Mouse (Mus musculus) neural tube, embryonic 11.5 days (tissue): ENCODE data around the gene Plpp2. TPM values are rescaled to one million over a fixed set of nuclear protein-coding genes. Genes with fewer than 3 reads are reported as not detected.

Experiments used
- ATAC-seq: fragments of 200-750 bp; cut with Nextera tagmentation; 2 replicates; pipeline ENCODE4 v1.8.0; 2017; ENCODE audit warnings: moderate number of reproducible peaks, mild to moderate bottlenecking, moderate TSS enrichment, moderate library complexity; ENCODE audit not compliant: insufficient read depth, low FRiP score, low TSS enrichment
- DNase-seq: peaks from one replicate; pipeline ENCODE4 v3.0.0-alpha.2; 2015; ENCODE audit warnings: low spot score
- H3K27ac ChIP-seq: fragments of 300-500 bp; sonication (generic); 2 replicates; pipeline ENCODE4 v1.5.1; 2014; ENCODE audit warnings: low read depth, mild to moderate bottlenecking, low read length
- H3K27me3 ChIP-seq: fragments of 300-500 bp; sonication (generic); 2 replicates; pipeline ENCODE4 v1.6.1; 2014; ENCODE audit warnings: mild to moderate bottlenecking, low read length, mixed read lengths; ENCODE audit not compliant: control insufficient read depth, insufficient read depth
- H3K36me3 ChIP-seq: fragments of 300-500 bp; sonication (generic); 2 replicates; pipeline ENCODE4 v1.6.1; 2014; ENCODE audit warnings: mild to moderate bottlenecking, low read length, moderate library complexity, mixed read lengths; ENCODE audit not compliant: control insufficient read depth, insufficient read depth
- H3K4me1 ChIP-seq: fragments of 300-500 bp; sonication (generic); 2 replicates; pipeline ENCODE4 v1.6.1; 2014; ENCODE audit warnings: low read length, mixed read lengths; ENCODE audit not compliant: control insufficient read depth, insufficient read depth
- H3K4me2 ChIP-seq: fragments of 300-500 bp; sonication (generic); 2 replicates; pipeline ENCODE4 v1.6.1; 2014; ENCODE audit warnings: low read depth, mild to moderate bottlenecking, moderate library complexity
- H3K4me3 ChIP-seq: fragments of 300-500 bp; sonication (generic); 2 replicates; pipeline ENCODE4 v1.5.1; 2014; ENCODE audit warnings: low read depth, low read length
- H3K9ac ChIP-seq: fragments of 300-500 bp; sonication (generic); 2 replicates; pipeline ENCODE4 v1.6.1; 2014; ENCODE audit warnings: mild to moderate bottlenecking, low read length
- H3K9me3 ChIP-seq: fragments of 300-500 bp; sonication (generic); 2 replicates; pipeline ENCODE4 v1.6.1; 2016; ENCODE audit warnings: low read length; ENCODE audit not compliant: control insufficient read depth
- WGBS: fragments of 180-500 bp; shearing (Covaris S2); extraction: QIAGEN DNeasy Blood & Tissue Kit; methylation state at CpG from one replicate; pipeline ENCODE4 v1.1.7; 2014; 5-methylcytosine and 5-hydroxymethylcytosine counted together
- polyA plus RNA-seq: library from polyadenylated mRNA; unstranded; fragments of >200 nt; fragmentation: Nextera tagmentation; extraction: Ambion mirVana; gene quantifications from 2 replicates; pipeline ENCODE4 v1.2.1, GENCODE M21; 2014

Plpp2 gene
- polyA plus RNA-seq, result 21.2 and 23.2 TPM in 2 replicates

- WGBS, result under 1% methylated on average over 52 of the region's 52 CpGs
- Histone ChIP-seq H3K27ac (no peak within 1 kb of the TSS), H3K4me1 (no peaks in the 10 kb centered on the region; the same call in 1 of the 2 replicates), H3K36me3 (0 out of 2 replicates have a peak, but pooled peaks cover 2% of the 10 kb centered on the region), H3K9me3 (no peaks in the 10 kb centered on the region), H3K27me3 (no peaks in the 10 kb centered on the region), H3K4me3 (peak within 1 kb of the TSS; percentile 54), H3K9ac (peak within 1 kb of the TSS; percentile 70), H3K4me2 (peak within 1 kb of the TSS; percentile 99)
- DNase-seq, result peak; percentile 75
- peak; percentile 76 for ATAC-seq
Measured at GRCm38 (mm10) chr10:79533126-79533911, at the start of gene Plpp2. Gene Plpp2, minus strand, starts transcription at chr10:79533796.

GRCm38 (mm10) chr10:79581501-79581900 lies 47.9 kb upstream of the Plpp2 start:
- H3K4me2 ChIP-seq, result no peak overlapping the region

GRCm38 (mm10) chr10:79580811-79581210 lies 47.2 kb upstream of the Plpp2 start:
- Histone ChIP-seq H3K27ac (no peak overlapping the region), H3K4me3 (no peak overlapping the region), H3K36me3 (no peaks in the 10 kb centered on the region), H3K9ac (no peak overlapping the region), H3K9me3 (no peaks in the 10 kb centered on the region), H3K27me3 (no peaks in the 10 kb centered on the region), H3K4me1 (no peaks in the 10 kb centered on the region), H3K4me2 (no peak overlapping the region)
- ATAC-seq, result no peak
- WGBS, result 35% methylated on average over 6 of the region's 6 CpGs
- peak; percentile 70 for DNase-seq

More at GRCm38 (mm10) chr10:79581501-79581900, 47.9 kb upstream of the Plpp2 start:
- no peaks in the 10 kb centered on the region for H3K36me3 ChIP-seq
- no peak overlapping the region for H3K9ac ChIP-seq
- no peak for DNase-seq
- no peaks in the 10 kb centered on the region for H3K27me3 ChIP-seq
- H3K27ac ChIP-seq, result no peak overlapping the region
- no peaks in the 10 kb centered on the region for H3K4me1 ChIP-seq
- H3K9me3 ChIP-seq, result no peaks in the 10 kb centered on the region
- WGBS, result 86% methylated on average over 8 of the region's 8 CpGs
- no peak overlapping the region for H3K4me3 ChIP-seq
- ATAC-seq, result no peak

GRCm38 (mm10) chr10:79580356-79580755 lies 46.8 kb upstream of the Plpp2 start:
- no peak for ATAC-seq
- 70% methylated on average over 7 of the region's 7 CpGs for WGBS
- no peak for DNase-seq
- H3K4me1 ChIP-seq, result no peaks in the 10 kb centered on the region
- no peaks in the 10 kb centered on the region for H3K27me3 ChIP-seq
- no peak overlapping the region for H3K9ac ChIP-seq
- no peak overlapping the region for H3K4me2 ChIP-seq
- H3K4me3 ChIP-seq, result no peak overlapping the region
- no peaks in the 10 kb centered on the region for H3K9me3 ChIP-seq
- H3K36me3 ChIP-seq, result no peaks in the 10 kb centered on the region
- H3K27ac ChIP-seq, result no peak overlapping the region

- no peak overlapping the region for H3K27ac ChIP-seq
- no peaks in the 10 kb centered on the region for H3K9me3 ChIP-seq
- H3K9ac ChIP-seq, result no peak overlapping the region
- no peaks in the 10 kb centered on the region for H3K4me1 ChIP-seq
- H3K27me3 ChIP-seq, result no peaks in the 10 kb centered on the region
- no peaks in the 10 kb centered on the region for H3K36me3 ChIP-seq
- no peak overlapping the region for H3K4me3 ChIP-seq
- no peak overlapping the region for H3K4me2 ChIP-seq
- DNase-seq (no peak), ATAC-seq (no peak)
- WGBS, result 84% methylated on average over 12 of the region's 12 CpGs
Measured at GRCm38 (mm10) chr10:79579781-79580180, 46.2 kb upstream of the Plpp2 start.

GRCm38 (mm10) chr10:79578891-79579290 lies 45.3 kb upstream of the Plpp2 start:
- no peak overlapping the region for H3K9ac ChIP-seq
- 86% methylated on average over 7 of the region's 7 CpGs for WGBS
- H3K4me3 ChIP-seq, result no peak overlapping the region
- no peaks in the 10 kb centered on the region for H3K36me3 ChIP-seq
- H3K27me3 ChIP-seq, result no peaks in the 10 kb centered on the region
- H3K27ac ChIP-seq, result no peak overlapping the region
- DNase-seq, result no peak
- no peaks in the 10 kb centered on the region for H3K9me3 ChIP-seq
- no peaks in the 10 kb centered on the region for H3K4me1 ChIP-seq
- ATAC-seq, result no peak
- H3K4me2 ChIP-seq, result no peak overlapping the region

- no peaks in the 10 kb centered on the region for H3K27me3 ChIP-seq
- DNase-seq (no peak), ATAC-seq (no peak)
- H3K4me1 ChIP-seq, result no peaks in the 10 kb centered on the region
- no peaks in the 10 kb centered on the region for H3K9me3 ChIP-seq
- H3K9ac ChIP-seq, result no peak overlapping the region
- no peaks in the 10 kb centered on the region for H3K36me3 ChIP-seq
- no peak overlapping the region for H3K27ac ChIP-seq
- no peak overlapping the region for H3K4me3 ChIP-seq
- H3K4me2 ChIP-seq, result no peak overlapping the region
- WGBS, result 64% methylated on average over 9 of the region's 9 CpGs
Measured at GRCm38 (mm10) chr10:79578276-79578675, 44.7 kb upstream of the Plpp2 start.

GRCm38 (mm10) chr10:79577376-79577775 lies 43.8 kb upstream of the Plpp2 start:
- Histone ChIP-seq H3K4me3 (no peak overlapping the region), H3K27me3 (no peaks in the 10 kb centered on the region), H3K4me1 (no peaks in the 10 kb centered on the region), H3K27ac (no peak overlapping the region), H3K9me3 (no peaks in the 10 kb centered on the region), H3K4me2 (no peak overlapping the region), H3K9ac (no peak overlapping the region), H3K36me3 (no peaks in the 10 kb centered on the region)
- no peak for DNase-seq
- no peak for ATAC-seq
- WGBS, result 68% methylated on average over 4 of the region's 4 CpGs

GRCm38 (mm10) chr10:79575754-79576153 lies 42.2 kb upstream of the Plpp2 start:
- 84% methylated on average over 6 of the region's 6 CpGs for WGBS
- ATAC-seq, result no peak
- DNase-seq, result no peak
- no peak overlapping the region for H3K4me2 ChIP-seq
- H3K9ac ChIP-seq, result no peak overlapping the region
- no peaks in the 10 kb centered on the region for H3K36me3 ChIP-seq
- H3K27ac ChIP-seq, result no peak overlapping the region
- no peaks in the 10 kb centered on the region for H3K4me1 ChIP-seq
- H3K9me3 ChIP-seq, result no peaks in the 10 kb centered on the region
- H3K4me3 ChIP-seq, result no peak overlapping the region
- no peaks in the 10 kb centered on the region for H3K27me3 ChIP-seq
